Mouse (Mus musculus): ENCODE measurements around the gene Hps4.
A peak's percentile ranks its signal among the peaks of the same experiment; 100 is the strongest.

Hps4 gene

DNA sequence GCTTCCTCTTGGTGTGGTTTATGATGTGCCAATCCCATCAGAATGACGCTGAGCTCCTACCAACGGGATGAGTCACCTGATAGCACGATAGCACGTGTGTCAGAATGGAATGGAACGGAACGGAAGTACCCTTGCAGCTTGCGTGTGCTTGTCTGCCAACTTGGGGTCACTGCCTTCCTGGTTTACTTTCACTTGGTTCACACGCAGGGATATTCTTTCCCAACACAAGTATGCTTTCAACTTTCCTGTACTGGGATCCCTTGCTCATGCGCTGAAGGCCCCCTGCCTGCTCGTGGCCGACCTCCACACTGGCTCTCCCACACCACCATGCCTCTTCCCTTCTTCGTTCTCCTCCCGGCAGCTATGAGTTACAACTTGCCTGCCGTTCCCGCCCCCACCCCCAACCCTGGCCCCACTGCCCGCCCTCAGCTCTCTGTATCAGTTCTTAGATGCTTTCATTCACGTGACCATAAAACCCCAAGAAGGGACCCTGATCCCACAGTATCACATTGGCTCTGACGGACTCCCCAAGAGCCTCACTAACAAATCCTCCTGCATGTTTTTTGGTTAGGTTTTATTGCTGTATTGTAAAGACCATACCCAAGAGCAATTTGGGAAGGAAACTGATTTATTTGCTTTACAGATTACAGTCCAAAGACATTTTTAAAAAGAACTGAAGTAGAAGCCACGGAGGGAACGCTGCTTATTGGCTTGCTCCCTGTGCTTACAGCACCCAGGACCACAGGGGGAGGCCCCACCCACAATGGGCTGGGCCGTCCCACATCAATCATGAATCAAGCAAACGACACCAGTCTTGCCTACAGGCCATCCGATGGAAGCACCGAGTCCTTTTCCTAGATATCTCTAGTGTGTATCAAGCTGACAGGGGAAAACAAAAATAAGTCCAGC lies 18.0 kb upstream of the Hps4 start:
- peak; percentile 58 for DNase-seq

GRCm38 (mm10) chr5:112325546-112326445 lies 17.1 kb upstream of the Hps4 start, which contains the start of gene Tfip11:
TSS of gene Tfip11 (plus strand) at chr5:112326358.
- DNase-seq = peak; percentile 94

DNA sequence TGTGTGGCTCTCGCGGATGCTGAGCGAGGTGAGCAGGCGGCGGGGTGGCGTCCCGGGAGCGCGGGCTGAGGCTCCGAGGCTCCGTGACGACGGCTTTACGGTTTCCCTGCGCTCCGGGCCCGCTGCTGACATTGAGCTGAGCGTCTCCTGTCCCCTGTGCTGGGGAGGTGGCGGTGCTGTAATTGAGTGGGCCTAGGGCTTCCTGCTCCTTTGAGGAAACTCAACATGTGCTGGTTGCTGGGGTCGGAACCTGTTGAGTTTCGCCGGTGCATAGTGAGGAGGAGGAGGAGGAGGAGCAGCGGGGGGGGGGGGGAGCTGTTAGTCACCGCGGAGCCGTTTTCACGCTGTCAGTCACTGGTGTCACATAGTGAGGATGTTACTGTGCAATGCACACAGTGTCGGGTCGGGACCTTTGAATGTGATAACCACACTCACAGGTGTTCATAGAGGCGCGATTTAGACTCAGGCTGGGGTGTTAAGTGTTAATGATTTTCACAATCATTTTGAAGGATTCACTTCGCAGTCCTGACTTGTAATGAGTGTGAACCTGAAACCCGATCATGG lies 16.4 kb upstream of the Hps4 start:
- no peak for DNase-seq

- DNase-seq = no peak
These were observed 15.0 kb upstream of the Hps4 start for GRCm38 (mm10) chr5:112327854-112328253.

DNA sequence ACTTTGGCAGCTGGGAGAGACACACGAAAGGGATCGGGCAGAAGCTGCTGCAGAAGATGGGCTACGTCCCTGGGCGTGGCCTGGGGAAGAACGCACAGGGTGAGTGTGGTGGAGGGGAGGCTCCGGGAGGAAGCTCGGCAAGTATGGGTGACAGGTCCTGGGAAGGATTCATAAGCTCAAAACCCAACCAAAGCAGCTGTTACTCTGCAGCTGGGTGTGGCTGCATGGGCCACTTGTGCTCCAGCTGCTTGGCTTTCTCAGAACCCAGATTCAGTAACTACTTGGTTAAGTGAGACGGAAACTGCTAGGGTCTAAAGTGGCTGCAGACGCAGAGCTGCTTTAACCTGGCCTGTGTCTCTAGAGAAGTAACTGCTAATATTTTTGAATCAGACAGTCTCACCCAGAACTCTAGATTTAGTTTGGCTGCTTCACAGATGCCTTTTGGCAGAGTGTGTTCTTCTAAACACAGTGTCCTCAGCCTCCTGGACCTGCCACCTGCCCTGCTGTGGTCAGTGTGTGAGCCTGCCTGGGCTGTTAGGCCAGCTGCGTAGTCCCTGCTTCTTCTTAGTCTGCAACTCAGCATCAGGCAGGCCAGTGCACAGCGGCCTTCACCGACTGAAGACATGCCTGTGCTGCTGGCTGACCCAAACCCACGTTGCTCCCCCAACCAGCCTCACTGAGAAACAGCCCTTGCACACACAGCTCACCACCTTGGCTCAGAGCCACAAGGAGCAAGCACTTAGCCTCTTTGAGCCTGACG lies 12.9 kb upstream of the Hps4 start:
- no peak for DNase-seq

- DNase-seq = peak; percentile 68
These were observed 7.4 kb upstream of the Hps4 start for GRCm38 (mm10) chr5:112335473-112335872.

DNA sequence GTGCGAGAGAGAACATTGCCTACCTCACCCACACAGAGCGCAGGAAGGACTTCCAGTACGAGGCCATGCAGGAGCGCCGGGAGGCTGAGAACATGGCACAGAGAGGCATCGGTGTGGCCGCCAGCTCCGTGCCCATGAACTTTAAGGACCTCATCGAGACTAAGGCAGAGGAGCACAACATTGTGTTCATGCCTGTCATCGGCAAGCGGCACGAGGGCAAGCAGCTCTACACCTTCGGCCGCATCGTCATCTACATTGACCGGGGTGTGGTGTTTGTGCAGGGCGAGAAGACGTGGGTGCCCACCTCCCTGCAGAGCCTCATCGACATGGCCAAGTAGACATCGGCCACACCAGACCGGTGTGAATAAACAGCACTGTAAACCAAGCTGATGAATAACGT lies 5.9 kb upstream of the Hps4 start:
- DNase-seq = no peak

DNA sequence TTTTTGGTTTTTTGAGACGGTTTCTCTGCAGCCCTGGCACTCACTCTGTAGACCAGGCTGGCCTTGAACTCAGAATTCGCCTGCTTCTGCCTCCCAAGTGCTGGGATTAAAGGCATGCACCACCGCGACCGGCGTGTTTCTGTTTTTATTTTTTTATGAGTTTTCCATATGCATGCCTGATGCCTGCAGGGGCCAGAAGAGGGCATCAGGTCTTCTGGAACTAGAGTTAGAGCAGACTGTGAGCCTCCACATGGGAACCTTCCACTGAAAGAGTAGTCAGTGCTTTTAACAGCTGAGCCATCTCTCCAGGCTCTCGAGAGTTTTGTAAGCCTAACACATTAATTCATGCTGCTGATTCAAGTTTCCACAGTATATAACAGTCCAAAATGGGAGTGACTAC lies 3.7 kb upstream of the Hps4 start:
- DNase-seq = no peak

- DNase-seq = no peak
These were observed 317 bp downstream of the Hps4 start for GRCm38 (mm10) chr5:112343205-112343595.

DNA sequence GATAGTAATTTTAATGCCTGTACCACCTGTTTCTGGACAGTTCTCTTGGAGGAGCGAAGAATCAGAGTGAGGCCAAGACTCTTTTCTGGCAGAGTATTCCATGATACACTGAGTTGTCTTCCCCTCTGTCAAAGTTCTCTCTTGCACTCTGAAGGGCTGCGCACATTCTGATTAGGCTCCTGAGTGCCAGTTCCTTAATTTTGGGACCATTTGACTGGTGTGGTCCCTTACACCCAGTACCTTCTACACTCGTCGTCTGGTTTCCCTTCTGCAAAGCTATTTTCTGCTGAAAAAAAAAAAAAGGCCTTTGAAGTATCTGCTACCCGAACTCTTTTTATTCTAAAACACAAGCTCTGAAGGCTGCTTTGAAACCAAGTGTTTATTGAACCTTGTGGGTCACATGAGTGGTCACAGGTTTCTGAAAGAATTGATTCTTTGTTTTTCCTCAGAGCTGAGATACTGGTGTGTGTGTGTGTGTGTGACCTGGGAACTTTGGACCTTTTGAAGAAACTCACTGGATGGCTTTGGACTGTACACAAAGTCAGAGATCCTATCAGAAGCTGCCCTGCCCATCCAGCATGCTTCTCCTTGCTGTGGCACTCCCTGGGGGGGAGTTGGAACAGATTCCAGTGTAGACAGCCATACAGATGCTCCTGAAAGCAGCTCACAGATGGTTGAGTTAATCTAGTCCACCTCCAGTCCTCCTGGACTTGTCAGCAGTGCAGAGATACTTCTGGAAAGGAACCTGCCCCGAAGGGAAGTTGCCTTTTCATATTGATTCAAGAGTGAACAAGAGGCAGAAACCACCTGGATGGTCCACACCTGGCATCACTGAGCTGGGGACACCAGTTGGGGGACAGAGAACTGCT lies 1.4 kb downstream of the Hps4 start:
- DNase-seq = no peak

DNA sequence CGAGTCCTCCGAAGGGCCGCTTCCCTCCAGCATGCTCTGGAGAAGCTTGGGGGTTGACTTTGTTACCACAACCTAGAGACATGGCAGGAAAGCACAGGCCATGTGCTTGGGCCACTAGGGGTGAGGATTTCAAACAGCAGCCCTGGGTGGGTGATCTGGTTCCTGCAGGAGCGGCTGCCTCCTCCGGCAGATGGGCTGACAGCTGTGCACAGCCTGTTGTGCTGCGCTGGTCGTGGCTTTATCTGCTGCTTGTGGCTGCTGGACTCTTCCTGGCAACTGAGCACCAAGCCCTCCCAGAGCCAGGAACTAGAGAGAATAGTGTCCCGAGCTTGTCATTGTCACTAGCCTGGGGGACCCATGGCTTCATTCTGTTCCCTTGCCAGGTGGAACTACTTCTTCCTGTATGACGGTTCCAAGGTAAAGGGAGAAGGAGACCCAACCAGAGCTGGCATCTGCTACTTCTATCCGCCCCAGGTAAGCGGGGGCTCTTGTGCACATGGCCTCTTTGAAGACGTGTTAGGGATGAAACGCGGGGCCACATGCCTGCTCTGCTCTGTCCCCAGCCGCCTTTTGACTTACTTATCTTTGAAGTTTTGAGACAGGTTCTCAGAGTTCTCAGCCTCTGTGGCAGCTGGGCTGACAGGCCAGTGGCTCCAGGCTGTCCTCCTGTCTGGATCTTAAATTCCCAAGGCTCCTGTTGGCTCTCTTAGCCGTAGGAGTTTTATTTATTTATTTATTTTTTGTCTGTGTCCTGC lies 3.5 kb downstream of the Hps4 start:
- DNase-seq = no peak

GRCm38 (mm10) chr5:112349169-112349568 lies 6.3 kb downstream of the Hps4 start:
- DNase-seq = no peak

DNA sequence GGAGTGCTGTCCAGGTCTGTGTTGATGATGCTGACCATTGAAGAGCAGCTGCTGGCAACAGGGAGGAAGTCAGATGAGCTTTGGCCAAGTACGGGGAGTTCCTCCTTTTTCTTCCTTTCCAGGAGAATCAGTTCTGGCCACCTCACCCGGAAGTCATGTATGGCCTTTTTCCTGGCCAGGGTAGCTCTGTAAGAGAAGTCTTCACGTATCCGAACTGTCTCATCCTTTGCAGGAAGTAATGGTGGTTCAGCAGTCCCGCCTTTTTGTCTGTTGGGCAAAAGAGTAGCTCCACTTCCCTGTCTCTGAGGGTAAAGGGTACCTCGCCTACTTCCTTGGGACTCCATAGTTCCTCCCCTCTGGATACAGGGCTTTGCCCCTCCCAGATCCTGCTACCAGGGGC lies 12.6 kb downstream of the Hps4 start:
- DNase-seq = no peak

DNA sequence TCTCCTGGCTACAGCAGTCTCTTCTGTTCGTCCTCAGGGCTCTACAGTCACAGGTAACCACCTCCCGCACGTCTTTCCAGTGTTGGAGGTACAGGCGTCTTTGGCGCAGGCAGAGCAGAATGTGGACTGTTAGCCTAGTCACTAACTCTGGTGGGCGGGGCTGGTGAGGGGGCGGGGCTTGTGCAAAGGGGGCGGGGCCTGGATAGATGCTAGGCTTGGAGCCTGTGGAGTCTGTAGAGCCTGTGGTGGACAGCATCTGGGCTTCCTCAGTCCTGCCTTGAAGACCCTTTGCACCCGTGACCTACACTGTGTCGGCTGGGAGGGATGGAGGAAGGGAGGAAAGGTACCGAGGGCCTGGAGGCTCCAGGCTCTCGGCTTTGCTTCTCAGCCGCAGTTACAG lies 13.0 kb downstream of the Hps4 start, which contains the start of gene Gm6583:
TSS of gene Gm6583 (minus strand) at position 124 of the 400 bp plus-strand sequence.
- DNase-seq = no peak

DNA sequence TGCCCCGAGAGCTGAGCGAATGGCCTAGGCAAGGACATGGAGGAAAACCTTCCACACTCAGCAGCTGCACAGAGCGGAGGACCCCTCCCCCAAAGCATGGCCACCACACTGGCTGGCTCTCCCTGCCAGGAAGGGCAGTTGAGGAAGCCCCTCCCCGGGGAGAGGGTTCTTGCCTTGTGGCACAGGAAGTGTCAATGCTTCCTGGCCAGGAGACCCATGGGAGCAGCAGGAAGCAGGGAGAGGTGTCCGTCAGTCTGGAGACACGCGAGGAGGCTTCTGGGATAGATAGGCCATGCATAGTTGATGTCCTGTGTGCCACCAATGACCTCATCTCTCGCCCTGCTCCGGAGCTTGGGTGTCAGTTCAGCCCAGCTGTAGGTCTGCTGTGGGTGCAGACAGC lies 13.4 kb downstream of the Hps4 start:
- no peak for DNase-seq

DNA sequence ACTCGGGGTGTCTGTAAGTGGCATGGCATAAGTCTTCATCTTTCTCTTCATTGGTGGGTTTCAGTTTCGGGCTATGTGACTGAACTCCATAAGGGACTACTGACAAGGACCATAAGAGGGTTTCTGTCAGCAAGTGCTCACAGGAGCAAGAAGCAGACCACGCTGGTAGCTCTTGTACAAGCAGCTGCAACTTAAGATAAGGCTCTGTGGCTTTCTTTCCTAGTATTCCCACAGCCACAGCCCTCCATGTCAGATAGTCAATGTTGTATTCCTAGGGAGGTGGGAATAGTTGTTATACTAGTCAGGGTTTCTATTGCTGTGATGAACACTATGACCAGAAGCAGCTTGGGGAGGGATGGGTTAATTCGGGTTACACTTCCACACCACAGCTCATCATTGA lies 16.6 kb downstream of the Hps4 start:
- no peak for DNase-seq

DNA sequence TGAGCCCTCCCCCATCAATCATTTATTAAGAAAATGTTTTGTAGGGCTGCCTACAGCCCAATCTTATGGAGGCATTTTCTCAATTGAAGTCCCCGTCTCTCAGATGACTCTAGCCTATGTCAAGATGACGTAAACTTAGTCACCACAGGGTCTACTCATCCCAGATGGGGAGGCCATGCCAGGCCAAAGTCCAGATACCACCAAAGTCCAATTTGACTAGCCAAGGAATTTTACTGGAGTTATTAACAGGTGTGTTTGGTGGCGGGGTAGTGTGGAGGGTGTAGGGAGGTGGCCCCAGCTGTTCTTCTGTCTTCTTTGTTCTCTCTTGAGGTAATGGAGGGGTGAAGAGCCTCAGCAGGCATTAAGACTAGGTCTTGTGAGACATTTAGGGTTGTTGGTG lies 17.2 kb downstream of the Hps4 start:
- DNase-seq = no peak

- no peak for DNase-seq
These were observed 21.4 kb downstream of the Hps4 start for GRCm38 (mm10) chr5:112364184-112364797.

GRCm38 (mm10) chr5:112366879-112367278 lies 24.0 kb downstream of the Hps4 start:
- DNase-seq = no peak

DNA sequence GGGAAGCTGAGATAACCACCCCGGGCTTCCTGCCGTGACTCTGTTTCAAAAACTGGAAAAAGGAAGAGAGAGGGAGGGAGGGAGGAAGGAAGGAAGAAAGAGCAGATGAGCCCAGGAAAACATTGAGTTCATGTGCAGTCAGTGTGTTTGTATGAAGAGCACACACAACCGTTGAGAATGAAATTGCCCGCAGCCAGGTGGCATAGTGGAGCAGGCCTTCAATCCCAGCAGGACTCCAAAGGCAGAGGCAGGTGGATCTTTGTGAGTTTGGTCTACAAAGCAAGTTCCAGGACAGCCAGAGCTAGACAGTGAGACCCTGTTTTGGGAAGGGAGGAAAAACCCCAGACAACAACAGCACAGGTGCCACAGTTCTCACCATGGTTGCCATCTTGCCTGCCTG lies 24.5 kb downstream of the Hps4 start:
- DNase-seq = no peak

Data from thymus, postnatal 25 days (tissue).